Comparison of ENCODE assay signal across 25 mouse cellular contexts in the genomic region with DNA sequence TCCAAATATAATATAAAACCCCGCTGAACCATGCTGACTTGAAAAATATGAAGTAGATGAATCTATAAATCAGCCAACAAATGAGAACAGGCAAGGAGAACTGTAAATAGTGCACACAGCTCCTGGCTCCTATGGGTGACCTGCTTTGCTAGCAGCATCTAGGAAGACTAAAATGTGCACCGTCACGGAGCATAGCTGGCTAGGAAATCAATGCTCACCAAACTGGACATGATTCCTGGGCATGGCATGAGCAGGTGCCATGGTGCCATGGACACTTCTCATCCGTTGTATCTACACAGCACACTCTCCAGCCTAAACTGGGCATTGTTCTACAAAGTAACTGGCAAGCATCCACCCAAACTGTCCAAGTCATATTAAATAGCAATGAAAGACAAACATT.
DNase-seq lines count a peak whose midpoint lies in the region; ATAC-seq and TF ChIP-seq lines count a peak whose summit lies in the region.
"Had no signal": no experiment of that assay in that cellular context is flagged by ENCODE, and none has a peak within 500 bp of the region (broad histone marks: within the 10 kb centered on the region; RNA-seq: fewer than 3 reads in every experiment).

No protein-coding gene starts in this region.

- no peak for ATAC-seq in hindbrain, postnatal 0 days
- no peak for ATAC-seq in megakaryocyte, adult 5-6 weeks (ENCODE audit: poor library complexity, severe bottlenecking)
- ATAC-seq: CD4-positive, CD25-positive, alpha-beta regulatory T cell, adult 4 months; forebrain, embryonic 14.5 days; forebrain, embryonic 16.5 days had no signal

- H3K4me1 ChIP-seq in cerebellum, adult 2 months (ENCODE audit: control insufficient read depth, insufficient read depth, low read length) = peaks cover 7% of the 10 kb centered on the region
- no peaks in the 10 kb centered on the region; the same call in 1 of the 2 replicates for H3K4me1 ChIP-seq in hindbrain, postnatal 0 days (ENCODE audit: insufficient read depth, low read length)
- no peaks in the 10 kb centered on the region for H3K4me1 ChIP-seq in hindbrain, embryonic 10.5 days (replicated peaks)
- H3K4me1 ChIP-seq in megakaryocyte, embryonic 14.5 days = no peaks in the 10 kb centered on the region
- H3K4me1 ChIP-seq: embryonic facial prominence, embryonic 15.5 days; forebrain, embryonic 10.5 days; forebrain, embryonic 12.5 days had no signal

- DNase-seq in cerebellum, postnatal 10 days = peak; percentile 57 to 62
- no peak for DNase-seq in cerebellum, adult 2 months
- DNase-seq in hindbrain, postnatal 0 days (ENCODE audit: low spot score) = no peak
- DNase-seq in hindbrain, embryonic 10.5 days (ENCODE audit: low spot score) = no peak
- DNase-seq in Muller cell, postnatal 12 days (ENCODE audit: inconsistent ontology term) = peak; percentile 47
- DNase-seq: adrenal gland, adult 2 months; adrenal gland, postnatal 10 days; adrenal gland, postnatal 25 days; B cell, adult 2 months; cerebellum, adult 11-12 months; cerebellum, adult 8-10 months; cerebellum, adult 9-11 months; embryo, embryonic 11 days had no signal

- WGBS in cerebellum, adult 2 months = 66% methylated on average over 4 of the region's 4 CpGs
- WGBS in hindbrain, postnatal 0 days = 60% methylated on average over 4 of the region's 4 CpGs
- WGBS in hindbrain, embryonic 10.5 days = 91% methylated on average over 4 of the region's 4 CpGs

- no peak for TF ChIP-seq POLR2A in cerebellum, adult 2 months (IDR thresholded peaks at IDR 0.05; ENCODE audit: borderline replicate concordance, insufficient read depth, low read length)

- H3K9me3 ChIP-seq in hindbrain, postnatal 0 days (ENCODE audit: low read length) = no peaks in the 10 kb centered on the region
- H3K9me3 ChIP-seq in hindbrain, embryonic 10.5 days = no peaks in the 10 kb centered on the region
- H3K9me3 ChIP-seq in megakaryocyte, embryonic 14.5 days = peaks cover 9% of the 10 kb centered on the region
- H3K9me3 ChIP-seq: embryonic facial prominence, embryonic 13.5 days; embryonic facial prominence, embryonic 15.5 days; forebrain, embryonic 10.5 days; forebrain, embryonic 12.5 days; G1E had no signal

- no peaks in the 10 kb centered on the region for H3K36me3 ChIP-seq in hindbrain, postnatal 0 days (ENCODE audit: insufficient read depth, low read length)
- H3K36me3 ChIP-seq in hindbrain, embryonic 10.5 days = no peaks in the 10 kb centered on the region
- H3K36me3 ChIP-seq in megakaryocyte, embryonic 14.5 days (replicated peaks; ENCODE audit: low read length) = no peaks in the 10 kb centered on the region
- H3K36me3 ChIP-seq: embryonic facial prominence, embryonic 13.5 days; embryonic facial prominence, embryonic 15.5 days; forebrain, embryonic 10.5 days; forebrain, embryonic 12.5 days; G1E had no signal

- TF ChIP-seq CTCF in cerebellum, adult 2 months (IDR thresholded peaks at IDR 0.05; ENCODE audit: borderline replicate concordance, insufficient read depth, low read depth, low read length) = no peak
- TF ChIP-seq CTCF in hindbrain, postnatal 0 days (IDR thresholded peaks at IDR 0.05; ENCODE audit: low read depth) = no peak

- H3K27me3 ChIP-seq in cerebellum, adult 2 months (ENCODE audit: control insufficient read depth, insufficient read depth, low read length) = no peaks in the 10 kb centered on the region
- no peaks in the 10 kb centered on the region for H3K27me3 ChIP-seq in hindbrain, postnatal 0 days (ENCODE audit: insufficient read depth, low read length)
- H3K27me3 ChIP-seq in hindbrain, embryonic 10.5 days (ENCODE audit: insufficient read depth, poor library complexity, severe bottlenecking) = no peaks in the 10 kb centered on the region
- no peaks in the 10 kb centered on the region for H3K27me3 ChIP-seq in megakaryocyte, embryonic 14.5 days (replicated peaks)
- H3K27me3 ChIP-seq: CH12.LX; embryonic facial prominence, embryonic 13.5 days; embryonic facial prominence, embryonic 15.5 days; forebrain, embryonic 12.5 days had no signal

- no peak overlapping the region for H3K4me2 ChIP-seq in hindbrain, postnatal 0 days (ENCODE audit: low read depth, low read length)
- H3K4me2 ChIP-seq: embryonic facial prominence, embryonic 13.5 days; embryonic facial prominence, embryonic 15.5 days; forebrain, embryonic 12.5 days had no signal

- H3K9ac ChIP-seq in hindbrain, postnatal 0 days (replicated peaks; ENCODE audit: low read length) = no peak overlapping the region
- H3K9ac ChIP-seq: embryonic facial prominence, embryonic 13.5 days; embryonic facial prominence, embryonic 15.5 days; forebrain, embryonic 12.5 days had no signal

- no peak overlapping the region for H3K4me3 ChIP-seq in cerebellum, adult 2 months (replicated peaks; ENCODE audit: insufficient read depth, low read depth, low read length)
- no peak overlapping the region for H3K4me3 ChIP-seq in hindbrain, postnatal 0 days (ENCODE audit: low read length)
- H3K4me3 ChIP-seq in hindbrain, embryonic 10.5 days = no peak overlapping the region
- H3K4me3 ChIP-seq in megakaryocyte, embryonic 14.5 days (replicated peaks) = peak overlapping the region; percentile 10
- H3K4me3 ChIP-seq: embryonic facial prominence, embryonic 13.5 days; embryonic facial prominence, embryonic 15.5 days; erythroblast, embryonic 14.5 days; forebrain, embryonic 10.5 days; forebrain, embryonic 12.5 days had no signal

- H3K27ac ChIP-seq in cerebellum, adult 2 months (ENCODE audit: insufficient read depth, low read length) = no peak overlapping the region
- H3K27ac ChIP-seq in hindbrain, postnatal 0 days = peak overlapping the region; percentile 13
- no peak overlapping the region for H3K27ac ChIP-seq in hindbrain, embryonic 10.5 days
- H3K27ac ChIP-seq: embryonic facial prominence, embryonic 13.5 days; embryonic facial prominence, embryonic 15.5 days; forebrain, embryonic 10.5 days; forebrain, embryonic 12.5 days had no signal

Comparison
In these comparisons a context has a peak if more than half of its experiments do, and no peak if none do; other contexts are left out.
1. DNase-seq: peak in cerebellum, postnatal 10 days (2 of 2) and Muller cell, postnatal 12 days (single experiment); none in cerebellum, adult 2 months (0 of 2), hindbrain, postnatal 0 days (single experiment) and hindbrain, embryonic 10.5 days (single experiment).